9 mouse cellular contexts compared by ENCODE assay signal in the genomic region with DNA sequence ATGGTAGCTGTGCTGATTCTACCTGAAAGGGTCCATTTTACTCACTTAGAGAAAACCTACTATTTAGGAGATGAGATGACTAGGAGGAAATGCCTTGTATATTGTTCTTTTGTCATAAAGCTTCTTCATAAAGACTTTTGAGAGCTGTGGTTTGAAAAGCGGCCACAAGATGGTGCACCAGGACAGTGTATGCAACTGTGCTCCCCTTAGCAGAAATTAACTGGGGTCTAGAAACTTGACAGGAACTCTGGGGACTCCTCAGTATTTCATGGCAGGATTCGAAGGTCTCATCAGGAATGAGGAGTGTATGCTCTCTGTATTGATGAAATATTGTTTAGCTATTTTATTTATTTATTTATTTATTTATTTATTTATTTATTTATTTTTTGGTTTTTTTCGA.
DNase-seq lines count a peak whose midpoint lies in the region; ATAC-seq lines count a peak whose summit lies in the region.
"Had no signal": no experiment of that assay in that cellular context is flagged by ENCODE, and none has a peak within 500 bp of the region (broad histone marks: within the 10 kb centered on the region; RNA-seq: fewer than 3 reads in every experiment).

No protein-coding gene starts in this region.

- peak; percentile 44 for DNase-seq in gastrocnemius, adult 18-20 months (ENCODE audit: low spot score)
- no peak for DNase-seq in gastrocnemius, postnatal 25 days
- DNase-seq in adrenal gland, adult 2 months, result peak; percentile 42
- peak; percentile 54 for DNase-seq in embryo, embryonic 9.5 days (ENCODE audit: extremely low spot score)
- peak; percentile 62 to 70 for DNase-seq in left cerebral cortex, adult 18-20 months (ENCODE audit: low spot score in 2 of 2)
- peak; percentile 21 to 34 for DNase-seq in right cerebral cortex, postnatal 36 days (ENCODE audit: low spot score in 2 of 2)

- ATAC-seq in hindbrain, embryonic 15.5 days (ENCODE audit: low FRiP score, low read depth), result peak; percentile 73; the same call in 1 of the 2 replicates
- peak; percentile 96 for ATAC-seq in megakaryocyte progenitor cell, adult 5-6 weeks (replicated peaks; ENCODE audit: poor library complexity)

- 37% methylated on average over 3 of the region's 3 CpGs for WGBS in hindbrain, embryonic 15.5 days

- H3K36me3 ChIP-seq in hindbrain, embryonic 15.5 days, result no peaks in the 10 kb centered on the region

- H3K4me3 ChIP-seq in hindbrain, embryonic 15.5 days, result no peak overlapping the region
- H3K4me3 ChIP-seq: megakaryocyte, embryonic 14.5 days had no signal

- no peaks in the 10 kb centered on the region for H3K27me3 ChIP-seq in hindbrain, embryonic 15.5 days

- H3K9me3 ChIP-seq in hindbrain, embryonic 15.5 days, result no peaks in the 10 kb centered on the region
- H3K9me3 ChIP-seq: megakaryocyte, embryonic 14.5 days had no signal

- no peak overlapping the region for H3K9ac ChIP-seq in hindbrain, embryonic 15.5 days

- H3K4me2 ChIP-seq in hindbrain, embryonic 15.5 days, result no peak overlapping the region

- no peaks in the 10 kb centered on the region for H3K4me1 ChIP-seq in hindbrain, embryonic 15.5 days (replicated peaks)

- H3K27ac ChIP-seq in hindbrain, embryonic 15.5 days (replicated peaks), result no peak overlapping the region
